Mouse (Mus musculus): ENCODE data around the gene Asgr1.
A peak's percentile ranks its signal among the peaks of the same experiment; 100 is the strongest.
"Not testable (repeated sequence)": the region's sequence is repeated elsewhere in the genome, so short reads cannot be mapped to it uniquely, and the experiment has no call there.

Asgr1 gene

GRCm38 (mm10) chr11:70053898-70054570, at the start of gene Asgr1:
TSS of gene Asgr1 (plus strand) at chr11:70054085.
- no peak for DNase-seq (ENCODE audit: low spot score)

- no peak for DNase-seq (ENCODE audit: low spot score)
Measured at GRCm38 (mm10) chr11:70005521-70005920, 48.4 kb upstream of the Asgr1 start.

- no peak for DNase-seq (ENCODE audit: low spot score)
Measured at GRCm38 (mm10) chr11:70010033-70010432, 43.9 kb upstream of the Asgr1 start.

- no peak for DNase-seq (ENCODE audit: low spot score)
Measured at GRCm38 (mm10) chr11:70010548-70010947, 43.3 kb upstream of the Asgr1 start.

- no peak for DNase-seq (ENCODE audit: low spot score)
Measured at GRCm38 (mm10) chr11:70010961-70011360, 42.9 kb upstream of the Asgr1 start.

GRCm38 (mm10) chr11:70012931-70013330, 41.0 kb upstream of the Asgr1 start:
- DNase-seq (ENCODE audit: low spot score): no peak

GRCm38 (mm10) chr11:70013408-70013807, 40.5 kb upstream of the Asgr1 start:
- DNase-seq (ENCODE audit: low spot score): no peak

- no peak for DNase-seq (ENCODE audit: low spot score)
Measured at GRCm38 (mm10) chr11:70014051-70014450, 39.8 kb upstream of the Asgr1 start.

- DNase-seq (ENCODE audit: low spot score): peak; percentile 91
Measured at GRCm38 (mm10) chr11:70014880-70015558, 38.9 kb upstream of the Asgr1 start, which contains the start of gene Acadvl. TSS of gene Acadvl (minus strand) at chr11:70015411.

- no peak for DNase-seq (ENCODE audit: low spot score)
Measured at GRCm38 (mm10) chr11:70015677-70016076, 38.2 kb upstream of the Asgr1 start.

GRCm38 (mm10) chr11:70016177-70016576, 37.7 kb upstream of the Asgr1 start:
- not testable (repeated sequence) for DNase-seq (ENCODE audit: low spot score)

GRCm38 (mm10) chr11:70016669-70017068, 37.2 kb upstream of the Asgr1 start, which contains the start of gene Dlg4:
TSS of gene Dlg4 (plus strand) at chr11:70016942.
- no peak for DNase-seq (ENCODE audit: low spot score)

- DNase-seq (ENCODE audit: low spot score): no peak
Measured at GRCm38 (mm10) chr11:70017199-70017767, 36.6 kb upstream of the Asgr1 start.

- peak; percentile 68 for DNase-seq (ENCODE audit: low spot score)
Measured at GRCm38 (mm10) chr11:70018131-70018990, 35.5 kb upstream of the Asgr1 start.

GRCm38 (mm10) chr11:70019495-70020021, 34.3 kb upstream of the Asgr1 start:
- no peak for DNase-seq (ENCODE audit: low spot score)

- peak; percentile 56 for DNase-seq (ENCODE audit: low spot score)
Measured at GRCm38 (mm10) chr11:70020022-70020631, 33.8 kb upstream of the Asgr1 start.

GRCm38 (mm10) chr11:70020731-70021263, 33.1 kb upstream of the Asgr1 start:
- DNase-seq (ENCODE audit: low spot score): peak; percentile 86

- peak; percentile 99 for DNase-seq (ENCODE audit: low spot score)
Measured at GRCm38 (mm10) chr11:70021264-70022132, 32.4 kb upstream of the Asgr1 start.

GRCm38 (mm10) chr11:70023481-70024150, 30.3 kb upstream of the Asgr1 start:
- DNase-seq (ENCODE audit: low spot score): no peak

GRCm38 (mm10) chr11:70024151-70024514, 29.8 kb upstream of the Asgr1 start:
- DNase-seq (ENCODE audit: low spot score): no peak
